Mouse (Mus musculus) ES-Bruce4 (cell line): ENCODE measurements at regions not wholly inside any gene's neighbourhood (a gene's known extent, or its start where the extent isn't known, plus 50 kb on each side); places are given as distances from the start of the nearest gene placed in this dataset.

Source experiments
- EP300 ChIP-seq: IDR thresholded peaks from 2 replicates; pipeline ENCODE4 v1.6.1; 2011; ENCODE audit warnings: low read depth, low read length; ENCODE audit not compliant: insufficient read depth
- POLR2A ChIP-seq: IDR thresholded peaks from one replicate; pipeline ENCODE4 v1.8.1; 2011; ENCODE audit warnings: low read length; ENCODE audit not compliant: insufficient read depth

- TF ChIP-seq POLR2A (no peak), EP300 (no peak)
These were observed 184.8 kb downstream of the Rnd3 start for GRCm38 (mm10) chr2:50964062-50964461.
